Comparison of ENCODE assay signal across 9 mouse cellular contexts in genomic region chr2:4499257-4499656, GRCm38 (mm10).
DNase-seq lines count a peak whose midpoint lies in the region; TF ChIP-seq lines count a peak whose summit lies in the region.
"Had no signal": no experiment of that assay in that cellular context is flagged by ENCODE, and none has a peak within 500 bp of the region (broad histone marks: within the 10 kb centered on the region; RNA-seq: fewer than 3 reads in every experiment).

No protein-coding gene starts in this region.

- peaks cover 0 to 6% of the 10 kb centered on the region in 2 experiments; a peak in 2 of 4 replicates for H3K36me3 ChIP-seq in MEL (ENCODE audit: control insufficient read depth in 1 of 2, insufficient read depth in 2 of 2, low read length in 2 of 2)

- no peaks in the 10 kb centered on the region for H3K9me3 ChIP-seq in MEL (replicated peaks; ENCODE audit: insufficient read depth, low read length)
- H3K9me3 ChIP-seq: embryonic facial prominence, embryonic 13.5 days had no signal

- peak overlapping the region; percentile 54 for H3K9ac ChIP-seq in MEL (ENCODE audit: control insufficient read depth, low read depth, low read length, poor library complexity, severe bottlenecking)
- H3K9ac ChIP-seq: embryonic facial prominence, embryonic 13.5 days had no signal

- peak overlapping the region in 1 of 2 experiments; percentile 25; a peak in 1 of 4 replicates for H3K4me3 ChIP-seq in MEL (ENCODE audit: control insufficient read depth in 1 of 2, insufficient read depth in 1 of 2, low read depth in 2 of 2, low read length in 2 of 2)
- H3K4me3 ChIP-seq: embryonic facial prominence, embryonic 13.5 days had no signal

- TF ChIP-seq RAD21 in MEL (IDR thresholded peaks at IDR 0.05; ENCODE audit: low read depth, low read length): peak; percentile 94

- H3K27ac ChIP-seq in MEL (ENCODE audit: control insufficient read depth, low read depth, low read length): 0 out of 2 replicates have a peak overlapping the region, but pooled peaks have one; percentile 6
- H3K27ac ChIP-seq: embryonic facial prominence, embryonic 13.5 days had no signal

- DNase-seq in layer of hippocampus, postnatal 25 days (ENCODE audit: extremely low spot score in 1 of 2, low spot score in 1 of 2): peak; percentile 43 to 82
- DNase-seq in layer of hippocampus, adult 9-10 months (ENCODE audit: low spot score): no peak
- peak; percentile 89 for DNase-seq in MEL (ENCODE audit: low read depth, low spot score)
- peak; percentile 62 to 73 for DNase-seq in cerebellum, adult 18-20 months
- DNase-seq in forelimb bud, embryonic 11.5 days (ENCODE audit: low read depth, low spot score): peak; percentile 88
- peak; percentile 68 for DNase-seq in kidney, postnatal 14 days
- peak; percentile 86 for DNase-seq in mesoderm, embryonic 11.5 days (ENCODE audit: low read depth, low spot score)
- DNase-seq in thymus, postnatal 10 days (ENCODE audit: low spot score in 2 of 2): peak; percentile 33 to 71

- no peaks in the 10 kb centered on the region for H3K27me3 ChIP-seq in MEL (ENCODE audit: control insufficient read depth in 1 of 2, insufficient read depth in 2 of 2, low read length in 2 of 2)
- H3K27me3 ChIP-seq: embryonic facial prominence, embryonic 13.5 days had no signal

- no peaks in the 10 kb centered on the region for H3K79me2 ChIP-seq in MEL (ENCODE audit: control insufficient read depth, insufficient read depth, low read length, poor library complexity)

- no peak for TF ChIP-seq POLR2A in MEL (IDR thresholded peaks at IDR 0.05; ENCODE audit: control insufficient read depth in 1 of 2, insufficient read depth in 1 of 2, low read depth in 1 of 2, low read length in 2 of 2, poor library complexity in 1 of 2)

- TF ChIP-seq CTCF in MEL (IDR thresholded peaks at IDR 0.05 in 2 of 3, conservative IDR thresholded peaks at IDR 0.05 in 1 of 3; ENCODE audit: control insufficient read depth in 1 of 3, insufficient read depth in 1 of 3, low read depth in 2 of 3, low read length in 3 of 3, poor library complexity in 1 of 3, severe bottlenecking in 1 of 3): peak; percentile 30 to 91 (median 32)

- no peak for TF ChIP-seq EP300 in MEL (IDR thresholded peaks at IDR 0.05; ENCODE audit: low read depth in 1 of 2, low read length in 2 of 2)

- peaks cover 0 to 11% of the 10 kb centered on the region in 2 experiments; a peak in 3 of 4 replicates for H3K4me1 ChIP-seq in MEL (ENCODE audit: control insufficient read depth in 1 of 2, insufficient read depth in 2 of 2, low read length in 2 of 2)

TF ChIP-seq in MEL, 35 proteins besides CTCF, POLR2A, EP300 and RAD21:
- TF ChIP-seq NRF1 (IDR thresholded peaks at IDR 0.05; ENCODE audit: insufficient read depth, low read depth, low read length, poor library complexity, severe bottlenecking): no peak
- TF ChIP-seq TBP (IDR thresholded peaks at IDR 0.05; ENCODE audit: low read depth, low read length): peak; percentile 70
- TF ChIP-seq SIN3A (IDR thresholded peaks at IDR 0.05; ENCODE audit: low read length): no peak
- no peak for TF ChIP-seq KAT2A (conservative IDR thresholded peaks at IDR 0.05; ENCODE audit: low read depth, low read length)
- TF ChIP-seq MEF2A (IDR thresholded peaks at IDR 0.05; ENCODE audit: extremely low read depth, insufficient replicate concordance, low read depth, low read length, poor library complexity, severe bottlenecking): no peak
- no peak for TF ChIP-seq CHD1 (IDR thresholded peaks at IDR 0.05; ENCODE audit: low read depth, low read length)
- TF ChIP-seq GABPA (IDR thresholded peaks at IDR 0.05; ENCODE audit: low read depth, low read length): no peak
- TF ChIP-seq SMC3 (IDR thresholded peaks at IDR 0.05; ENCODE audit: low read depth, low read length): peak; percentile 98
- TF ChIP-seq ZMIZ1 (IDR thresholded peaks at IDR 0.05; ENCODE audit: low read depth, low read length): no peak
- no peak for TF ChIP-seq RCOR1 (IDR thresholded peaks at IDR 0.05; ENCODE audit: low read depth, low read length)
- TF ChIP-seq NELFE (IDR thresholded peaks at IDR 0.05; ENCODE audit: low read depth, low read length): no peak
- peak; percentile 64; the same call in 1 of the 2 replicates for TF ChIP-seq ELF1 (IDR thresholded peaks at IDR 0.05; ENCODE audit: low read depth, low read length)
- TF ChIP-seq UBTF (IDR thresholded peaks at IDR 0.05; ENCODE audit: borderline replicate concordance, insufficient read depth, low read depth, low read length): no peak
- no peak for TF ChIP-seq POLR2AphosphoS2 (IDR thresholded peaks at IDR 0.05; ENCODE audit: low read length)
- TF ChIP-seq HCFC1 (IDR thresholded peaks at IDR 0.05; ENCODE audit: low read depth, low read length): peak; percentile 25; the same call in 1 of the 2 replicates
- peak; percentile 98 for TF ChIP-seq JUND (IDR thresholded peaks at IDR 0.05; ENCODE audit: low read depth, low read length)
- TF ChIP-seq USF1 (IDR thresholded peaks at IDR 0.05; ENCODE audit: low read depth, low read length): no peak
- no peak for TF ChIP-seq GATA1 (IDR thresholded peaks at IDR 0.05; ENCODE audit: low read depth, low read length)
- TF ChIP-seq USF2 (IDR thresholded peaks at IDR 0.05; ENCODE audit: borderline replicate concordance in 1 of 2, insufficient read depth in 1 of 2, low read depth in 1 of 2, low read length in 2 of 2): no peak
- TF ChIP-seq CHD2 (IDR thresholded peaks at IDR 0.05; ENCODE audit: low read length): no peak
- peak; percentile 99 for TF ChIP-seq ZC3H11A (IDR thresholded peaks at IDR 0.05; ENCODE audit: low read depth, low read length)
- no peak for TF ChIP-seq MYC (IDR thresholded peaks at IDR 0.05; ENCODE audit: low read depth, low read length)
- no peak for TF ChIP-seq MYB (IDR thresholded peaks at IDR 0.05; ENCODE audit: low read depth, low read length)
- TF ChIP-seq TCF12 (IDR thresholded peaks at IDR 0.05; ENCODE audit: low read depth, low read length): no peak
- TF ChIP-seq TAL1 (IDR thresholded peaks at IDR 0.05; ENCODE audit: low read length): no peak
- no peak for TF ChIP-seq MXI1 (IDR thresholded peaks at IDR 0.05; ENCODE audit: low read depth, low read length)
- TF ChIP-seq MAZ (IDR thresholded peaks at IDR 0.05; ENCODE audit: low read depth, low read length): no peak; the same call in 1 of the 2 replicates
